Mouse (Mus musculus) midbrain, embryonic 14.5 days (tissue): ENCODE measurements around the gene Col18a1. TPM values are rescaled to one million over a fixed set of nuclear protein-coding genes. Genes with fewer than 3 reads are reported as not detected.

Experiments used
- ATAC-seq: fragments of 200-750 bp; cut with Nextera tagmentation; 2 replicates; pipeline ENCODE4 v1.8.0; 2017; ENCODE audit warnings: moderate number of reproducible peaks, moderate library complexity; ENCODE audit not compliant: low FRiP score, low TSS enrichment
- DNase-seq: peaks from one replicate; pipeline ENCODE4 v3.0.0-alpha.2; 2015
- H3K27ac ChIP-seq: fragments of 300-500 bp; sonication (generic); replicated peaks from 2 replicates; pipeline ENCODE4 v1.5.1; 2014; ENCODE audit warnings: mild to moderate bottlenecking, low read depth, low read length, moderate library complexity
- H3K27me3 ChIP-seq: fragments of 300-500 bp; sonication (generic); 2 replicates; pipeline ENCODE4 v1.6.1; 2014; ENCODE audit warnings: low read length, control low read depth, mixed read lengths; ENCODE audit not compliant: control insufficient read depth, insufficient read depth
- H3K36me3 ChIP-seq: fragments of 300-500 bp; sonication (generic); 2 replicates; pipeline ENCODE4 v1.6.1; 2014; ENCODE audit warnings: low read length, control low read depth; ENCODE audit not compliant: control insufficient read depth, insufficient read depth
- H3K4me1 ChIP-seq: fragments of 300-500 bp; sonication (generic); 2 replicates; pipeline ENCODE4 v1.6.1; 2014; ENCODE audit warnings: mild to moderate bottlenecking, antibody characterized with exemption, low read length, control low read depth; ENCODE audit not compliant: control insufficient read depth, insufficient read depth
- H3K4me2 ChIP-seq: fragments of 300-500 bp; sonication (generic); 2 replicates; pipeline ENCODE4 v1.6.1; 2014; ENCODE audit warnings: mild to moderate bottlenecking, low read length, moderate library complexity
- H3K4me3 ChIP-seq: fragments of 300-500 bp; sonication (generic); replicated peaks from 2 replicates; pipeline ENCODE4 v1.5.1; 2014; ENCODE audit warnings: low read depth, low read length
- H3K9ac ChIP-seq: fragments of 300-500 bp; sonication (generic); replicated peaks from 2 replicates; pipeline ENCODE4 v1.6.1; 2014; ENCODE audit warnings: mild to moderate bottlenecking, low read length, moderate library complexity
- H3K9me3 ChIP-seq: fragments of 300-500 bp; sonication (generic); 2 replicates; pipeline ENCODE4 v1.6.1; 2016; ENCODE audit warnings: low read length, control low read depth, mixed read lengths; ENCODE audit not compliant: control insufficient read depth
- WGBS: fragments of 180-500 bp; shearing (Covaris S2); extraction: QIAGEN DNeasy Blood & Tissue Kit; methylation state at CpG from one replicate; pipeline ENCODE4 v1.1.7; 2014; 5-methylcytosine and 5-hydroxymethylcytosine counted together
- polyA plus RNA-seq: library from polyadenylated mRNA; unstranded; fragments of >200 nt; fragmentation: Nextera tagmentation; extraction: Ambion mirVana; gene quantifications from 2 replicates; pipeline ENCODE4 v1.2.1, GENCODE M21; 2014

The Col18a1 gene
- polyA plus RNA-seq, 1 experiment from 2014 or later: 33.0 TPM

GRCm38 (mm10) chr10:77165318-77165945 lies 916 bp downstream of the Col18a1 start:
- DNase-seq: peak; percentile 66

GRCm38 (mm10) chr10:77164437-77165052 lies 1.8 kb downstream of the Col18a1 start:
- DNase-seq (no peak), ATAC-seq (no peak)
- Histone ChIP-seq H3K36me3 (no peaks in the 10 kb centered on the region), H3K27ac (no peak overlapping the region), H3K4me3 (no peak overlapping the region), H3K9ac (no peak overlapping the region), H3K27me3 (peaks cover 13% of the 10 kb centered on the region), H3K9me3 (no peaks in the 10 kb centered on the region), H3K4me2 (peak overlapping the region; percentile 85), H3K4me1 (peaks cover 18% of the 10 kb centered on the region)
- WGBS: 6% methylated on average over 9 of the region's 9 CpGs

More at GRCm38 (mm10) chr10:77165318-77165945, 916 bp downstream of the Col18a1 start:
- peaks cover 13% of the 10 kb centered on the region for H3K27me3 ChIP-seq
- no peaks in the 10 kb centered on the region for H3K36me3 ChIP-seq
- peaks cover 18% of the 10 kb centered on the region for H3K4me1 ChIP-seq
- H3K27ac ChIP-seq: peak overlapping the region; percentile 49; the same call in 1 of the 2 replicates
- peak overlapping the region; percentile 43 for H3K9ac ChIP-seq
- peak overlapping the region; percentile 85 for H3K4me2 ChIP-seq
- H3K4me3 ChIP-seq: peak overlapping the region; percentile 43
- ATAC-seq: no peak
- WGBS: under 1% methylated on average over 40 of the region's 40 CpGs
- no peaks in the 10 kb centered on the region for H3K9me3 ChIP-seq

DNA sequence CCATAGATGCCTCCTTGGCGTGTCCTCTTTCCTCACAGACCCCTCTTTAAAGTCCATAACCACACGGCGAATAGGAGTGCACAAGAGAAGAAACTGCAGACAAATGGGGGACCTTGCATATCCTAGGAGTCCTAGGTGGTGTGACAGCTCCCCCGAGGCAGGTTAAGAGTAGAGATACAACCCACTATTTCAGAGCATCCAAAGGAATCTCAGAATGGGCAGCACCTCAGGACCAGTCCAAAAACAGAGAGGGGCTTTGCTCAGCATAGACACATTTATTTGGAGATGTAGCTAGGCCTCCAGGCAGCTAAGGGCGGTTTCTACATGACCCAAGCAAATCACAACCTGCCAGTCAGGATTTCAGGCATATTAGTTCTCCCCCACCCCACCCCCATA lies 2.3 kb downstream of the Col18a1 start:
- DNase-seq (no peak), ATAC-seq (no peak)
- peaks cover 13% of the 10 kb centered on the region for H3K27me3 ChIP-seq
- peaks cover 18% of the 10 kb centered on the region for H3K4me1 ChIP-seq
- no peak overlapping the region for H3K4me3 ChIP-seq
- H3K9ac ChIP-seq: no peak overlapping the region
- H3K36me3 ChIP-seq: no peaks in the 10 kb centered on the region
- no peak overlapping the region for H3K27ac ChIP-seq
- H3K9me3 ChIP-seq: no peaks in the 10 kb centered on the region
- 12% methylated on average over 5 of the region's 5 CpGs for WGBS
- H3K4me2 ChIP-seq: no peak overlapping the region; the same call in 1 of the 2 replicates

DNA sequence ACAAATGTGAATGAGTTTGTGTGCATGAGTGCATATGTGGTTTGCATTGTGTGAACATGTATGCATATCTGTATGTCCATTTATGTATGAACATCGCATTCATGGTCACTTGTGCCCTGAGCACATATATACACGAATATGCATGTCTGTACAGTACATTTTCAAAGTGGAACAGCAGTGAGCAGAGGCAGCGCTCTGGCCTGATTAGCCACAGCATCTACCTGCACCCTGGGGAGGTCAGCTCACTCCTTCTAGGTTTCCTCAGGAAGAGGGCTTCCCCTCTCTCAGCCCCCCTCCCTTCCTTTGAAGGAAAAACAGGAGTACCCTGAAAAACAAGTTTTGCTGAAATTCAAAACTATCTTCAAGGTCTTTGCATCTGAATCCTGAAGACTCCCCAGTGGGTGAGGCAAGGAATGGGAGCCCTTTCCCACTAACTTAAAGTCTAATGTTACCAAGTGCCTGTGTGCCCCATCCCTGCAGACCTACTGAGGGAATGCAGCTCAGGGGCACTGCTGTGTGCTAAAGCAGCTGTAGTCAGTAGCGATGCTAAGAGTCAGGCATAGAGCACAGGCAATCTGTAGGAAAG lies 2.9 kb downstream of the Col18a1 start:
- 49% methylated on average over 4 of the region's 4 CpGs for WGBS
- Histone ChIP-seq H3K27me3 (peaks cover 13% of the 10 kb centered on the region), H3K36me3 (no peaks in the 10 kb centered on the region), H3K4me2 (no peak overlapping the region), H3K9me3 (no peaks in the 10 kb centered on the region), H3K4me1 (peaks cover 18% of the 10 kb centered on the region), H3K4me3 (no peak overlapping the region), H3K9ac (no peak overlapping the region), H3K27ac (no peak overlapping the region)
- no peak for ATAC-seq
- no peak for DNase-seq

DNA sequence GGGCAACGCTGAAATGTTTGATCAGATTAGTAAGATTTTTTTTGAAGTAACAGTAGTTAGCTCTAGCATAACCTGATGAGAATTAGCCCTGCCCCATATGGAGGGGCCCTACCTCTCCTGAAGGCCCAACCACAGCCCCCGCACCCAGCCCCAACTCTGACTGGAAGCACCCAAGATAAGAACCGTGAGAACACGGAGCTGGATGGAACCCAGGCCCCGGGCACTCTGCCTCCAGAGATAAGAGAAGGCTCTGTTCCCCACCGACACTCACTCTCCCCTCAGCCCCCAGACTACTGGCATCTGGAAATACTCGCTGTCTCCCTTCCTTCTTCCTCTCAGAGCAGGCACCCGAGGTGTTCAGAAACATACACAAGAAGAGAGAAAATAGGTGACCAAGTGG lies 6.8 kb downstream of the Col18a1 start:
- DNase-seq (no peak), ATAC-seq (no peak)
- Histone ChIP-seq H3K9me3 (no peaks in the 10 kb centered on the region), H3K4me2 (no peak overlapping the region), H3K36me3 (no peaks in the 10 kb centered on the region), H3K4me1 (peaks cover 1% of the 10 kb centered on the region; the same call in 1 of the 2 replicates), H3K27ac (no peak overlapping the region), H3K9ac (no peak overlapping the region), H3K27me3 (no peaks in the 10 kb centered on the region), H3K4me3 (no peak overlapping the region)
- 71% methylated on average over 8 of the region's 8 CpGs for WGBS

- H3K27ac ChIP-seq: no peak overlapping the region
- H3K27me3 ChIP-seq: no peaks in the 10 kb centered on the region
- ATAC-seq: no peak
- 69% methylated on average over 3 of the region's 3 CpGs for WGBS
- H3K4me2 ChIP-seq: no peak overlapping the region
- DNase-seq: no peak
- H3K36me3 ChIP-seq: no peaks in the 10 kb centered on the region
- no peak overlapping the region for H3K4me3 ChIP-seq
- no peaks in the 10 kb centered on the region; the same call in 1 of the 2 replicates for H3K4me1 ChIP-seq
- H3K9ac ChIP-seq: no peak overlapping the region
- no peaks in the 10 kb centered on the region for H3K9me3 ChIP-seq
Observed at GRCm38 (mm10) chr10:77158948-77159347, 7.4 kb downstream of the Col18a1 start.

- Histone ChIP-seq H3K27me3 (no peaks in the 10 kb centered on the region), H3K4me1 (no peaks in the 10 kb centered on the region; the same call in 1 of the 2 replicates), H3K4me2 (no peak overlapping the region), H3K9me3 (no peaks in the 10 kb centered on the region), H3K4me3 (no peak overlapping the region), H3K9ac (no peak overlapping the region), H3K36me3 (no peaks in the 10 kb centered on the region), H3K27ac (no peak overlapping the region)
- 28% methylated on average over 11 of the region's 11 CpGs for WGBS
- ATAC-seq (no peak), DNase-seq (peak; percentile 21)
Observed at GRCm38 (mm10) chr10:77157245-77158019, 8.9 kb downstream of the Col18a1 start.

DNA sequence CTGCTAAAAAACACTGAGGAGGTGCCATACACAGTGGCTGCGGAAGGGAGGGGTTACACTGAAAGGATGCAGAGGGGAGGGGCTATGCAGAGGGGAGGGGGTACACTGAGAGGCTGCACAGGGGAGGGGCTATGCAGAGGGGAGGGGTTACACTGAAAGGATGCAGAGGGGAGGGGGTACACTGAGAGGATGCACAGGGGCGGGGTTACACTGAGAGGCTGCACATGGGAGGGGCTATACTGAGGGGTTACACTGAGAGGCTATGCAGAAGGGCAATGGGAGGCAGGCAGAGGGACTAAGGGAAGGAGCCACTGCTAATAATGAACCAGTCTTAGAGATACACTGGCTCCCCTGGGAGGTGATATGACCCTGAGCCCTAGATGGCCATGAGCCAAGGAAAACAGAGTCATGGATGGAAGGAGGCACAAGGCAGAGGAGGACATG lies 14.1 kb downstream of the Col18a1 start:
- Histone ChIP-seq H3K4me3 (no peak overlapping the region), H3K4me2 (no peak overlapping the region), H3K4me1 (peaks cover 26% of the 10 kb centered on the region), H3K9me3 (no peaks in the 10 kb centered on the region), H3K36me3 (no peaks in the 10 kb centered on the region), H3K9ac (no peak overlapping the region), H3K27ac (no peak overlapping the region), H3K27me3 (no peaks in the 10 kb centered on the region)
- 0% methylated on average over 2 of the region's 2 CpGs for WGBS
- ATAC-seq: peak; percentile 70
- DNase-seq: peak; percentile 73
